Mouse (Mus musculus) stomach, postnatal 0 days (tissue): Measurements from ENCODE around the gene Rfx8. TPM values are rescaled to one million over a fixed set of nuclear protein-coding genes. Genes with fewer than 3 reads are reported as not detected.

Source experiments
- ATAC-seq: fragments of 200-750 bp; cut with Nextera tagmentation; 2 replicates; pipeline ENCODE4 v1.8.0; 2017; ENCODE audit not compliant: low FRiP score, low TSS enrichment
- DNase-seq: peaks from one replicate; pipeline ENCODE4 v3.0.0-alpha.2; 2016; ENCODE audit warnings: low spot score
- H3K27ac ChIP-seq: fragments of 300-500 bp; sonication (generic); replicated peaks from 2 replicates; pipeline ENCODE4 v1.5.1; 2014; ENCODE audit warnings: mild to moderate bottlenecking, control low read depth
- H3K27me3 ChIP-seq: fragments of 300-500 bp; sonication (generic); 2 replicates; pipeline ENCODE4 v1.6.1; 2014; ENCODE audit warnings: low read length; ENCODE audit not compliant: control insufficient read depth, insufficient read depth
- H3K36me3 ChIP-seq: fragments of 300-500 bp; sonication (generic); 2 replicates; pipeline ENCODE4 v1.6.1; 2014; ENCODE audit warnings: low read length, mixed read lengths; ENCODE audit not compliant: control insufficient read depth, insufficient read depth
- H3K4me1 ChIP-seq: fragments of 300-500 bp; sonication (generic); replicated peaks from 2 replicates; pipeline ENCODE4 v1.6.1; 2014; ENCODE audit warnings: antibody characterized with exemption; ENCODE audit not compliant: control insufficient read depth, insufficient read depth
- H3K4me2 ChIP-seq: fragments of 300-500 bp; sonication (generic); replicated peaks from 2 replicates; pipeline ENCODE4 v1.6.1; 2014; ENCODE audit warnings: low read depth, mild to moderate bottlenecking, control low read depth, moderate library complexity
- H3K4me3 ChIP-seq: fragments of 300-500 bp; sonication (generic); 2 replicates; pipeline ENCODE4 v1.5.1; 2014; ENCODE audit warnings: low read depth, low read length, control low read depth
- H3K9ac ChIP-seq: fragments of 300-500 bp; sonication (generic); 2 replicates; pipeline ENCODE4 v1.6.1; 2014; ENCODE audit warnings: mild to moderate bottlenecking, low read length, control low read depth, mixed read lengths
- H3K9me3 ChIP-seq: fragments of 300-500 bp; sonication (generic); 2 replicates; pipeline ENCODE4 v1.6.1; 2016; ENCODE audit warnings: low read length; ENCODE audit not compliant: control insufficient read depth
- CTCF ChIP-seq: IDR thresholded peaks from 2 replicates; pipeline ENCODE4 v1.5.1; 2016; ENCODE audit warnings: antibody characterized with exemption, low read depth, mild to moderate bottlenecking, moderate library complexity
- EP300 ChIP-seq: optimal IDR thresholded peaks from 2 replicates; pipeline ENCODE3; 2016; ENCODE audit warnings: antibody characterized with exemption
- WGBS: fragments of 180-500 bp; shearing (Covaris S2); extraction: QIAGEN DNeasy Blood & Tissue Kit; methylation state at CpG from one replicate; pipeline ENCODE4 v1.1.7; 2014; 5-methylcytosine and 5-hydroxymethylcytosine counted together
- polyA plus RNA-seq: library from polyadenylated mRNA; unstranded; fragments of >200 nt; fragmentation: Nextera tagmentation; extraction: Ambion mirVana; gene quantifications from 2 replicates; pipeline ENCODE4 v1.2.1, GENCODE M21; 2015

The Rfx8 gene
- polyA plus RNA-seq: 0.06 and 0.21 TPM in 2 replicates

- no peaks in the 10 kb centered on the region for H3K9me3 ChIP-seq
- H3K9ac ChIP-seq: peak within 1 kb of the TSS; percentile 63
- H3K36me3 ChIP-seq: no peaks in the 10 kb centered on the region
- TF ChIP-seq CTCF: peak; percentile 21; the same call in 1 of the 2 replicates
- no peak for TF ChIP-seq EP300
- ATAC-seq: 0 out of 2 replicates have a peak, but pooled peaks have one; percentile 45
- H3K4me3 ChIP-seq: peak within 1 kb of the TSS; percentile 50
- no peak within 1 kb of the TSS; the same call in 1 of the 2 replicates for H3K27ac ChIP-seq
- peak within 1 kb of the TSS; percentile 87 for H3K4me2 ChIP-seq
- H3K4me1 ChIP-seq: no peaks in the 10 kb centered on the region
- DNase-seq: peak; percentile 31
- no peaks in the 10 kb centered on the region for H3K27me3 ChIP-seq
- 6% methylated on average over 31 of the region's 42 CpGs for WGBS
These were observed at the start of gene Rfx8 for GRCm38 (mm10) chr1:39720632-39721350. TSS of gene Rfx8 (minus strand) at chr1:39720997.

- H3K9me3 ChIP-seq: no peaks in the 10 kb centered on the region
- H3K4me3 ChIP-seq: no peak overlapping the region
- H3K27me3 ChIP-seq: no peaks in the 10 kb centered on the region
- H3K9ac ChIP-seq: no peak overlapping the region
- H3K4me2 ChIP-seq: no peak overlapping the region
- ATAC-seq (no peak; the same call in 1 of the 2 replicates), DNase-seq (no peak)
- TF ChIP-seq EP300 (no peak), CTCF (0 out of 2 replicates have a peak, but pooled peaks have one; percentile 8)
- no peaks in the 10 kb centered on the region for H3K36me3 ChIP-seq
- H3K27ac ChIP-seq: no peak overlapping the region
- H3K4me1 ChIP-seq: no peaks in the 10 kb centered on the region; the same call in 1 of the 2 replicates
- WGBS: 47% methylated on average over 5 of the region's 5 CpGs
These were observed 49.6 kb upstream of the Rfx8 start for GRCm38 (mm10) chr1:39770436-39770835.

GRCm38 (mm10) chr1:39768017-39768416 lies 47.2 kb upstream of the Rfx8 start:
- Histone ChIP-seq H3K4me1 (no peaks in the 10 kb centered on the region; the same call in 1 of the 2 replicates), H3K27ac (no peak overlapping the region), H3K9me3 (no peaks in the 10 kb centered on the region), H3K4me2 (no peak overlapping the region), H3K36me3 (no peaks in the 10 kb centered on the region), H3K9ac (no peak overlapping the region), H3K4me3 (no peak overlapping the region), H3K27me3 (no peaks in the 10 kb centered on the region)
- ATAC-seq: no peak
- no peak for TF ChIP-seq CTCF
- TF ChIP-seq EP300: no peak
- WGBS: 83% methylated on average over 3 of the region's 3 CpGs
- no peak for DNase-seq

- ATAC-seq: no peak
- WGBS: 47% methylated on average over 7 of the region's 7 CpGs
- H3K9me3 ChIP-seq: no peaks in the 10 kb centered on the region
- no peak for DNase-seq
- TF ChIP-seq EP300 (no peak), CTCF (peak; percentile 50)
- H3K27ac ChIP-seq: no peak overlapping the region
- H3K4me3 ChIP-seq: no peak overlapping the region
- H3K36me3 ChIP-seq: no peaks in the 10 kb centered on the region
- no peak overlapping the region for H3K9ac ChIP-seq
- H3K27me3 ChIP-seq: no peaks in the 10 kb centered on the region
- H3K4me2 ChIP-seq: no peak overlapping the region
- H3K4me1 ChIP-seq: peaks cover 7% of the 10 kb centered on the region
These were observed 45.2 kb upstream of the Rfx8 start for GRCm38 (mm10) chr1:39765854-39766493.

GRCm38 (mm10) chr1:39762025-39762370 lies 41.2 kb upstream of the Rfx8 start:
- Histone ChIP-seq H3K4me1 (peaks cover 7% of the 10 kb centered on the region; the same call in 1 of the 2 replicates), H3K36me3 (no peaks in the 10 kb centered on the region), H3K9me3 (no peaks in the 10 kb centered on the region), H3K4me2 (peak overlapping the region; percentile 45), H3K27ac (peak overlapping the region; percentile 90), H3K27me3 (no peaks in the 10 kb centered on the region), H3K4me3 (peak overlapping the region; percentile 17; the same call in 1 of the 2 replicates), H3K9ac (0 out of 2 replicates have a peak overlapping the region, but pooled peaks have one; percentile 23)
- TF ChIP-seq EP300 (no peak), CTCF (peak; percentile 33; the same call in 1 of the 2 replicates)
- DNase-seq: peak; percentile 79
- peak; percentile 80; the same call in 1 of the 2 replicates for ATAC-seq
- under 1% methylated on average over 10 of the region's 10 CpGs for WGBS
